Mouse (Mus musculus): ENCODE measurements at regions not wholly inside any gene's neighbourhood (a gene's known extent, or its start where the extent isn't known, plus 50 kb on each side); places are given as distances from the start of the nearest gene placed in this dataset.

- Histone ChIP-seq H3K9ac (ENCODE audit: low read length) (no peak overlapping the region), H3K9me3 (ENCODE audit: control insufficient read depth, low read length) (no peaks in the 10 kb centered on the region), H3K4me2 (replicated peaks; ENCODE audit: low read depth) (no peak overlapping the region), H3K4me3 (ENCODE audit: low read depth, low read length) (no peak overlapping the region), H3K36me3 (ENCODE audit: control insufficient read depth, insufficient read depth, low read length) (no peaks in the 10 kb centered on the region), H3K27ac (replicated peaks) (no peak overlapping the region), H3K4me1 (replicated peaks; ENCODE audit: control insufficient read depth, insufficient read depth) (no peaks in the 10 kb centered on the region), H3K27me3 (ENCODE audit: control insufficient read depth, insufficient read depth, low read length) (no peaks in the 10 kb centered on the region)
- DNase-seq (ENCODE audit: low spot score), result no peak
- 43% methylated on average over 1 of the region's 1 CpGs for WGBS
- ATAC-seq (ENCODE audit: low FRiP score, low TSS enrichment), result no peak
- TF ChIP-seq EP300 (optimal IDR thresholded peaks at IDR 0.05), result no peak
- no peak for TF ChIP-seq CTCF (IDR thresholded peaks at IDR 0.05; ENCODE audit: low read depth)
Observed at GRCm38 (mm10) chr11:37678484-37679193, 442.9 kb upstream of the Tenm2 start.

DNA sequence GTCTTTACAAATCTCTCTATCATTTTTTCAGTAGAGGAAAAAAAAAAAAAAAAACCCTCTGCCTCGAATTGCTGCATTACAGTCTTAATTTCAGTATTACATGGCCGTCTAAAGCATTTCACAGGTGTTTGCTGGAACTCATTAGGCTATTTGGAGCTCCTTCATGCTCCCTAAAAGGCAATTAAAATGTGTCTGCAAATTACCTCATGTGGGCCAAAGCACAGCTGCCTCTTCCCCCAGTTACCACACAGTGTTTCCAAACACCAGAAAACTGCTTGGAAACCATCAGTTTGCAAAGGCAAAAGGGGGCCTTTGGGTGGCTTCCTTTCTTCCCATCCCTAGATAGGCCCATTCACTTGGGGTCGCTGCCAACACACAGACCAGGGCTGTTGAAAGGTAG, 435.6 kb upstream of the Tenm2 start:
- Histone ChIP-seq H3K9me3 (ENCODE audit: control insufficient read depth, low read length) (no peaks in the 10 kb centered on the region), H3K4me2 (replicated peaks; ENCODE audit: low read depth) (no peak overlapping the region), H3K27ac (replicated peaks) (no peak overlapping the region), H3K36me3 (ENCODE audit: control insufficient read depth, insufficient read depth, low read length) (no peaks in the 10 kb centered on the region), H3K4me1 (replicated peaks; ENCODE audit: control insufficient read depth, insufficient read depth) (no peaks in the 10 kb centered on the region), H3K4me3 (ENCODE audit: low read depth, low read length) (no peak overlapping the region), H3K9ac (ENCODE audit: low read length) (no peak overlapping the region), H3K27me3 (ENCODE audit: control insufficient read depth, insufficient read depth, low read length) (no peaks in the 10 kb centered on the region)
- ATAC-seq (ENCODE audit: low FRiP score, low TSS enrichment) (no peak), DNase-seq (ENCODE audit: low spot score) (no peak)
- TF ChIP-seq CTCF (IDR thresholded peaks at IDR 0.05; ENCODE audit: low read depth) (no peak), EP300 (optimal IDR thresholded peaks at IDR 0.05) (no peak)
- 67% methylated on average over 3 of the region's 3 CpGs for WGBS

- H3K9me3 ChIP-seq (ENCODE audit: control insufficient read depth, low read length), result no peaks in the 10 kb centered on the region
- H3K4me2 ChIP-seq (replicated peaks; ENCODE audit: low read depth), result no peak overlapping the region
- H3K9ac ChIP-seq (ENCODE audit: low read length), result no peak overlapping the region
- H3K27ac ChIP-seq (replicated peaks), result no peak overlapping the region
- no peak for ATAC-seq (ENCODE audit: low FRiP score, low TSS enrichment)
- no peaks in the 10 kb centered on the region for H3K27me3 ChIP-seq (ENCODE audit: control insufficient read depth, insufficient read depth, low read length)
- WGBS, result 69% methylated on average over 1 of the region's 1 CpGs
- no peak for TF ChIP-seq EP300 (optimal IDR thresholded peaks at IDR 0.05)
- no peak for DNase-seq (ENCODE audit: low spot score)
- no peaks in the 10 kb centered on the region for H3K36me3 ChIP-seq (ENCODE audit: control insufficient read depth, insufficient read depth, low read length)
- H3K4me3 ChIP-seq (ENCODE audit: low read depth, low read length), result no peak overlapping the region
- H3K4me1 ChIP-seq (replicated peaks; ENCODE audit: control insufficient read depth, insufficient read depth), result no peaks in the 10 kb centered on the region
Observed at GRCm38 (mm10) chr11:37666925-37667324, 431.2 kb upstream of the Tenm2 start.

DNA sequence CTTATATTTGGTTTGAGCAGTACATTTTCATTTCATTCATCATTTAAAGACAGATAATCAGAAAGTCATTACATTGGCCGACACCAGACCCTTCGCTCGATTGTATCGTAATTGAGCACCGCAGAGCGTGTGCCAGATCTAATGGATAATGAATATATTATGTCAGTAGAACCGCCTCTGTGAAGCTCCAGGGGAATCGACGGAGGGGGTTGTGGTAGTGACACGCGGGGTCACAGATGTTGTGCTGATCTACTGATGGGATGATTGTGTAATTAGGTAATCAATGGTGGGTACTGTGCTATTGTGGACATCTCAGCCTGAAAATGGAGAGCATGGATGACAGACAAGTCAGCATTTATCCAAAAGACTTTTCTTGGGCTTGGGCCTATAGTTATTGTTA, 414.3 kb upstream of the Tenm2 start:
- 86% methylated on average over 11 of the region's 11 CpGs for WGBS
- Histone ChIP-seq H3K27ac (replicated peaks) (no peak overlapping the region), H3K36me3 (ENCODE audit: control insufficient read depth, insufficient read depth, low read length) (no peaks in the 10 kb centered on the region), H3K4me3 (ENCODE audit: low read depth, low read length) (no peak overlapping the region), H3K4me2 (replicated peaks; ENCODE audit: low read depth) (no peak overlapping the region), H3K9ac (ENCODE audit: low read length) (no peak overlapping the region), H3K9me3 (ENCODE audit: control insufficient read depth, low read length) (no peaks in the 10 kb centered on the region), H3K27me3 (ENCODE audit: control insufficient read depth, insufficient read depth, low read length) (no peaks in the 10 kb centered on the region), H3K4me1 (replicated peaks; ENCODE audit: control insufficient read depth, insufficient read depth) (no peaks in the 10 kb centered on the region)
- DNase-seq (ENCODE audit: low spot score) (no peak), ATAC-seq (ENCODE audit: low FRiP score, low TSS enrichment) (no peak)
- TF ChIP-seq EP300 (optimal IDR thresholded peaks at IDR 0.05), result no peak
- no peak for TF ChIP-seq CTCF (IDR thresholded peaks at IDR 0.05; ENCODE audit: low read depth)

DNA sequence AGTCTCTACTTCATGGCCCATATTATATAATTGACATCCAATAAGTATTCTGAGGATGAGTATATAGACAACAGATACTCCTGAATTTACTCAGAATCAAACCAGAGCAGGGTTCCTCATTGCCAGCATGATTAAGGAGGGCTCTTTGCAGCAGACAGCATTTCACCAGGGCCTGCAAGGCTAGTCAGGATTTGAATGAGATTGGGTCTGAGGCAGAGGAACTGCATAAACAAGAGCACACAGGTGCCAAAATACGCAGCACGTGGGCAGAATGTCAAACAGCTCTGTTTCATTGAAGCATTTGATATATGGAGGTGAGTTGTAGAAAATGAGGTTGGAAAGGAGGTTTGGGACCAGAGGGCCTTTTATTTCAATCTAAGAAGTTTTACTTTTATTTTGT, 387.5 kb upstream of the Tenm2 start:
- H3K9ac ChIP-seq (ENCODE audit: low read length), result no peak overlapping the region
- no peak overlapping the region for H3K4me3 ChIP-seq (ENCODE audit: low read depth, low read length)
- no peaks in the 10 kb centered on the region for H3K9me3 ChIP-seq (ENCODE audit: control insufficient read depth, low read length)
- H3K4me2 ChIP-seq (replicated peaks; ENCODE audit: low read depth), result no peak overlapping the region
- H3K27me3 ChIP-seq (ENCODE audit: control insufficient read depth, insufficient read depth, low read length), result no peaks in the 10 kb centered on the region
- H3K27ac ChIP-seq (replicated peaks), result no peak overlapping the region
- no peaks in the 10 kb centered on the region for H3K4me1 ChIP-seq (replicated peaks; ENCODE audit: control insufficient read depth, insufficient read depth)
- 67% methylated on average over 2 of the region's 2 CpGs for WGBS
- H3K36me3 ChIP-seq (ENCODE audit: control insufficient read depth, insufficient read depth, low read length), result no peaks in the 10 kb centered on the region
- ATAC-seq (ENCODE audit: low FRiP score, low TSS enrichment) (no peak), DNase-seq (ENCODE audit: low spot score) (no peak)
- no peak for TF ChIP-seq CTCF (IDR thresholded peaks at IDR 0.05; ENCODE audit: low read depth)
- TF ChIP-seq EP300 (optimal IDR thresholded peaks at IDR 0.05), result no peak

- no peaks in the 10 kb centered on the region for H3K36me3 ChIP-seq (ENCODE audit: control insufficient read depth, insufficient read depth, low read length)
- DNase-seq (ENCODE audit: low spot score) (no peak), ATAC-seq (ENCODE audit: low FRiP score, low TSS enrichment) (no peak)
- TF ChIP-seq EP300 (optimal IDR thresholded peaks at IDR 0.05) (no peak), CTCF (IDR thresholded peaks at IDR 0.05; ENCODE audit: low read depth) (no peak)
- no peak overlapping the region for H3K4me2 ChIP-seq (replicated peaks; ENCODE audit: low read depth)
- H3K9me3 ChIP-seq (ENCODE audit: control insufficient read depth, low read length), result no peaks in the 10 kb centered on the region
- H3K27ac ChIP-seq (replicated peaks), result no peak overlapping the region
- H3K27me3 ChIP-seq (ENCODE audit: control insufficient read depth, insufficient read depth, low read length), result no peaks in the 10 kb centered on the region
- H3K4me3 ChIP-seq (ENCODE audit: low read depth, low read length), result no peak overlapping the region
- WGBS, result 33% methylated on average over 1 of the region's 1 CpGs
- H3K9ac ChIP-seq (ENCODE audit: low read length), result no peak overlapping the region
- no peaks in the 10 kb centered on the region for H3K4me1 ChIP-seq (replicated peaks; ENCODE audit: control insufficient read depth, insufficient read depth)
Observed at GRCm38 (mm10) chr11:37600533-37600932, 364.8 kb upstream of the Tenm2 start.
